Mouse (Mus musculus): ENCODE measurements at regions not wholly inside any gene's neighbourhood (a gene's known extent, or its start where the extent isn't known, plus 50 kb on each side); places are given as distances from the start of the nearest gene placed in this dataset.
A peak's percentile ranks its signal among the peaks of the same experiment; 100 is the strongest.

DNA sequence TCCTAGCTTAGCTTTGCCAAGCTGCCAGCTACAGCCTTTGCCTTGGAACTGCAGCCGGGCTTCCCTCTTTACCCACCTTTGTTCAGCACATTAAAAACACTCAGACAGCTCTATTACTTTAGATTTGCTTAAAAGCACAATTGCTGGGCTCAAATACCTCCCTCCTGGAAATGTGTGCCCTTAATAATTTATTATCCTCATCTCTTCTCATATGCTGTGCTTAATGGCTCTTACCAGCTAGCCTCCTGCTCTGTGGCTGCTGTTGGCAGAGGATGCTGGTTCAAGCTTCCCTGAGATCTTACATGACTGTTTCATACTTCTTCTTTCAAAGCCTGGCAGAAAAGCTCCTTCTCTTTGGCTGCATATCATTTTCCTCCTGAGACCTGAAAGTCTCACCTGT is 378.1 kb upstream of the Cdh19 start:
- no peak for DNase-seq (ENCODE audit: extremely low spot score in 1 of 2, low spot score in 1 of 2)

- no peak for DNase-seq (ENCODE audit: extremely low spot score in 1 of 2, low spot score in 1 of 2)
Observed at GRCm38 (mm10) chr1:111337927-111338326, 360.5 kb upstream of the Cdh19 start.

DNA sequence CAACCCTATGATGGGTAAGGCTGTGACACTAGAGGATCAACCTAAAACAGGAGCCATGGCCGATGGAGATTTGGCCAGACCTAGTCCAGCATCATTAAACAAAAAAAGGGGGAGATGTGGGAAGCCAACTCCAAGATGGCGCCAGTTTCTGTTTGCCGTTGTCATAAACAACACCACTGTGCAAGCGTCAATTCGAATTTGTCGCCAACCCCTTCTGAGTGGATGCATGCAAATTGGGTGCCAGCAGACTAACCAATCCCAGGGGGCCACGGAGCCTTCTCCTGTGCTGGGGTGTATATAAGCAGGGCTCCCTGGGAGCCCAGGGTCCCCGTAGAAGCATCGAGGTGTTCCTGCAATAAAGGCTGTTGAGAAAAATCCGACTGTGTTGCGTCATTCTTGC is 324.9 kb upstream of the Cdh19 start:
- DNase-seq (ENCODE audit: extremely low spot score in 1 of 2, low spot score in 1 of 2), result no peak

GRCm38 (mm10) chr1:111286385-111286784 is 309.0 kb upstream of the Cdh19 start:
- DNase-seq (ENCODE audit: extremely low spot score in 1 of 2, low spot score in 1 of 2), result no peak

DNA sequence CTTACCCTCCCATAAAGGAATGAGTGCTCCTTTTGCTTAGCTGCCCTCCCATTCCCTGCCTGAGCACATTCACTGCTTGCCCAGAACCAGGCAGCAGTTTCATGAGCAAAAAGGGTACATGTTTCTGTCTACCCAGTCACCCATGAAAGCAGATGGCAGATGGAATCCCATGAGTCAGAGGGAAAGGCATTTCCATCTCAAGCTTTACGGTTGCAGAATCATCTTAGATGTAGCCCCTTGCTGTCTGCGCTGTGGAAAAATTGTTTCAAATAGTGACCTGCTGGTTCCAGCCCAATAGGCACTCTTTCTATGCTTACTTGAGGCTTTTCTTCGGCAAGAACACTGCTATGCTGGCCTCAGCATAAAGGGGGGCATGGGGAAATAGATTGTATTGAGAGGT is 308.5 kb upstream of the Cdh19 start:
- no peak for DNase-seq (ENCODE audit: extremely low spot score in 1 of 2, low spot score in 1 of 2)

DNA sequence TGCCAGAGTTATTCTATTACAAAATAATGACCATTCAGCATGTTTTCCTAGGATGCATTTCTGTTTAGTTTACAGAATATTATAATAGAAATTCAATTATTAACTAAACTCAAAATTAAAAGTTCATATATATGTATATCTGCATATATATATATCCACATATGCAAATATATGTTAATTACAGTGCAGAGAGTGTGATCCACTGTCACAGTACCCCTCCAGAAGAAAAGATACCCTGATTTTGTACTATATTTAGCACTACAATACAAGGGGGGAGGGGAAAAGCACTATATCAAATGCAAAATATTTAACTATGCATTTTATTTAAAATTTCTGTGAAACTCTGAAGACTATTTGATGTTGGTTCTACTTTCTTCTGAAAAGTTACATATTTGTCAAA is 265.4 kb upstream of the Cdh19 start:
- no peak for DNase-seq (ENCODE audit: extremely low spot score in 1 of 2, low spot score in 1 of 2)

- peak in 1 of 2 experiments; percentile 38 for DNase-seq (ENCODE audit: extremely low spot score in 1 of 2, low spot score in 1 of 2)
Observed at GRCm38 (mm10) chr1:111242344-111242743, 265.0 kb upstream of the Cdh19 start.
